Mouse (Mus musculus) heart, postnatal 0 days (tissue): ENCODE measurements around the gene Cenpf.

Experiments used
- CTCF ChIP-seq: IDR thresholded peaks from 2 replicates; pipeline ENCODE4 v1.5.1; 2016; ENCODE audit warnings: antibody characterized with exemption, control low read depth, low read depth
- EP300 ChIP-seq: IDR thresholded peaks from 2 replicates; pipeline ENCODE4 v1.6.1; 2016; ENCODE audit warnings: antibody characterized with exemption, low read depth

- TF ChIP-seq EP300: no peak; the same call in 1 of the 2 replicates
- TF ChIP-seq CTCF: no peak
These were observed 40.2 kb upstream of the Cenpf start, which contains the start of gene Ptpn14 for GRCm38 (mm10) chr1:189727884-189728783.
